Mouse (Mus musculus) cortical plate, adult 2 months (tissue): ENCODE results near the gene Rad9a.

Experiments used
- CTCF ChIP-seq: fragments of 200-500 bp; IDR thresholded peaks from 2 replicates; pipeline ENCODE4 v1.5.1; 2011; ENCODE audit warnings: mild to moderate bottlenecking, control low read depth, low read length; ENCODE audit not compliant: insufficient read depth; ENCODE audit errors: extremely low read depth
- POLR2A ChIP-seq: fragments of 200-500 bp; IDR thresholded peaks from 2 replicates; pipeline ENCODE4 v1.6.1; 2011; ENCODE audit warnings: mild to moderate bottlenecking, low read length, control low read depth; ENCODE audit not compliant: insufficient read depth; ENCODE audit errors: extremely low read depth

DNA sequence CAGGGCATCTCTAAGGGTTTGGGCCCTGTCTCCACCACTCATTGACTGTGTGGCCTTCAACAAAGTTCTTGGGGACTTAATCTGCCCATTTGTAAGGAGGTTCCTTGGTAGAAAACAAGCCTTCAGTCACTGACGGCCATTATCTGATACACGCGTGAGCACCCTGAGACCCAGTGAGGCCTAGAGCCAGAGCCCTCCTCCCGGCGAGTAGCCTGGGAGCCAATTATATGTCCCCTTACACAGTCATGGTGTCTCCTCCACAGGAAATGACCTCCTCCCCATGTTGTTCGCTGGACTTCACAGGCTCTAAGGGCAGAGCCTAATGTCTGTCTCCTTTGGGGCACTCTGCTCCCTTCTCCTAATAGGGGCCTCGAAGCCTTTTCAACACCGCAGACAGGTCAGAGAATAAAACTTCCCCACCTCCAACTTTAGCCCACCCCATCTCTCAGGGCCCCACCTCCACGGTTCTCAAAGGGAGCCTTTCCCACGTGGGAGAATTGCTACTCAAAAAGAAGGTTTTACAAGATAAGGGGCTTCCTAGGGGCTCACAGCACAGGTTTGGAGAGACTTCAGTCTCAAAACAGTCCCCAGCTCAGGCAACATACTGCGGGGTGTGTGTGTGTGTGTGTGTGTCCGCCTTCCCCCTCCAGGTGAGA lies 55.0 kb downstream of the Rad9a start:
- no peak for TF ChIP-seq POLR2A
- TF ChIP-seq CTCF = no peak
